Mouse (Mus musculus) heart, adult 2 months (tissue): ENCODE data around the gene Wnt9a. TPM values are rescaled to one million over a fixed set of nuclear protein-coding genes. Genes with fewer than 3 reads are reported as not detected.

Experiments used
- DNase-seq, 2 experiments: peaks; one replicate each; pipeline ENCODE4 v3.0.0; 2021
- H3K27ac ChIP-seq: fragments of 200-600 bp; 2 replicates; pipeline ENCODE4 v1.8.1; 2022
- H3K27me3 ChIP-seq: fragments of 200-500 bp; 2 replicates; pipeline ENCODE4 v1.6.1; 2012; ENCODE audit warnings: mild to moderate bottlenecking, low read length, inconsistent platforms, mixed read lengths; ENCODE audit not compliant: control insufficient read depth, insufficient read depth
- H3K36me3 ChIP-seq: fragments of 200-500 bp; 2 replicates; pipeline ENCODE4 v1.6.1; 2012; ENCODE audit warnings: low read length, inconsistent platforms; ENCODE audit not compliant: control insufficient read depth, insufficient read depth
- H3K4me1 ChIP-seq: fragments of 200-500 bp; 2 replicates; pipeline ENCODE4 v1.6.1; 2011; ENCODE audit warnings: low read length; ENCODE audit not compliant: control insufficient read depth, insufficient read depth
- H3K4me3 ChIP-seq: fragments of 200-600 bp; 2 replicates; pipeline ENCODE4 v1.8.1; 2022
- H3K79me2 ChIP-seq: fragments of 200-500 bp; replicated peaks from 2 replicates; pipeline ENCODE4 v1.6.1; 2012; ENCODE audit warnings: mild to moderate bottlenecking, inconsistent platforms, low read length, moderate library complexity, mixed read lengths; ENCODE audit not compliant: control insufficient read depth, insufficient read depth
- H3K9ac ChIP-seq: fragments of 200-500 bp; 2 replicates; pipeline ENCODE4 v1.6.1; 2012; ENCODE audit warnings: low read depth, mild to moderate bottlenecking, control low read depth, inconsistent platforms, low read length, mixed read lengths
- CTCF ChIP-seq: fragments of 200-600 bp; IDR thresholded peaks from 2 replicates; pipeline ENCODE4 v1.8.1; 2022; ENCODE audit warnings: antibody characterized with exemption, mild to moderate bottlenecking, moderate library complexity
- EP300 ChIP-seq: fragments of 200-500 bp; IDR thresholded peaks from 2 replicates; pipeline ENCODE4 v1.6.1; 2011; ENCODE audit warnings: low read depth, low read length, control low read depth; ENCODE audit not compliant: insufficient read depth
- POLR2A ChIP-seq: fragments of 200-500 bp; IDR thresholded peaks from 2 replicates; pipeline ENCODE4 v1.6.1; 2011; ENCODE audit warnings: mild to moderate bottlenecking, low read depth, low read length, control low read depth; ENCODE audit not compliant: insufficient read depth
- WGBS: fragments of 180-500 bp; shearing (Covaris S2); methylation state at CpG from one replicate; pipeline ENCODE4 v1.1.7; 2018; 5-methylcytosine and 5-hydroxymethylcytosine counted together
- intact Hi-C: fragments of 180-260 bp; cut with DNase I; formaldehyde crosslinking; loops from one replicate; pipeline ENCODE4 v1.15.1; 2025
- polyA plus RNA-seq: library from polyadenylated mRNA; depleted of rRNA; stranded (reverse); fragments of >200 nt; gene quantifications from 2 replicates; pipeline ENCODE4 v1.2.3, GENCODE M21; 2012
- total RNA-seq, 2 experiments: library from RNA; stranded (reverse); gene quantifications; 2 replicates each; pipeline ENCODE4 v1.2.3; 2021

Gene Wnt9a
- total and polyA plus RNA-seq, 3 experiments: 4.3 to 4.6 (median 4.6) TPM

DNA sequence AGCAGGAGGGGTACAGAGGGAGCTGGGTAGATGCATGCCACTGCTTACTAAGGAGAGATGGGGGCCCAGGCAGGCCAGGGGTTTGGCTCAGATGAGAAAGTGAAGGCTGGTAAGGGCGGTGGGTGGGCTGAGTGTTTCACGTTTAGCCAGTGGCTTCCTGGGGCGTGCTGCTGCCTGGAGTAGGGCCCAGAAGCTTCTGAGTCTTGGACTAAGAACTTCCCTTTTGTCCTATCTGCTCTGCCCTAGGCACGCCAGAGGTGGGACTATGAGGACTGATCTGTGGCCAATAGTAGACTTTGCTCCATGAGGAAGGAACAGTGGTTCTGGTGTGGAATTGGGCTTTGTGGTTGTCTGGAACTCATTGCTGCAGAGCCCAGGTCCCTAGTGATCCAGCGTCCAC, 36.2 kb downstream of the Wnt9a start:
- no peaks in the 10 kb centered on the region for H3K27me3 ChIP-seq
- no peak overlapping the region for H3K27ac ChIP-seq
- WGBS: 63% methylated on average over 5 of the region's 5 CpGs
- H3K4me1 ChIP-seq: peaks cover 5% of the 10 kb centered on the region
- no peak overlapping the region for H3K9ac ChIP-seq
- H3K36me3 ChIP-seq: no peaks in the 10 kb centered on the region
- no peak overlapping the region for H3K4me3 ChIP-seq
- H3K79me2 ChIP-seq: no peaks in the 10 kb centered on the region
- no peak for TF ChIP-seq POLR2A
- TF ChIP-seq CTCF: no peak
- no peak for TF ChIP-seq EP300
- intact Hi-C loops: no loop called here
- DNase-seq: no peak

DNA sequence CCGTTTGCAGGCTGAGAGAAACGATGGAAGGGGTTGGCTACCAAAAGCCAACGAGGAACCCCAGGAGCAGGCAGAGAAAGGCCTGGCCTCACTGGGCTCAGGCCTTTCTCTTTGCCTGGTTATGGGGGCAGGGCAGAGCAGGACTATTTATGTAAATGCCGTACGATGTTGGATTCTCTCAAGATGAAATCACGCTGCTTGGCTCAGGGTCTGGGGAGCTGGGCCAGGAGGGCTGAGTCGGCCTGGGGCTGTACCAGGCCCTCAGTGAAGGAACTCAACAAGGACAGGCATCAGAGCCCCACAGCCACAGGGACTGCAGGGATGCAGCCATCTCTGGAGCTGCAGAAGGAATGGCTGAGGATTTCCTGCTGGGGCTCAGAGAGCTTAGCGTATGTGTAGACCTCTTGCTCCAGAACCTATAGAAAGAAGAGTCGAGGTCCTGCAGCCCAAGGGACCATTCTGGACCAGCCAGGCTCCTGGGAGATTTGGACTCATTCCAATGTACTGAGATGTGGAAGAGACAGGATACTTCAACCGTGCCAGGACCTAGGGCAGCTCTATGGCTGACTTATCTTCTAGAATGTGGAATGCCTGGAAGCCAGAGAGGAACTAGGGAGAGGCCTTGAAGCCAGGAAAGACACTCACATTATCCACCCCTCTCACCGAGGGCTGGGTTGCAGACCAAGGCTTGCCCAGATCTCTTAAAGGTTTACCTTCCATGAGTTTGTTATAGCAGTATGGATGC, 39.6 kb downstream of the Wnt9a start:
- Histone ChIP-seq H3K27ac (peak overlapping the region; percentile 45; the same call in 1 of the 2 replicates), H3K27me3 (no peaks in the 10 kb centered on the region), H3K36me3 (no peaks in the 10 kb centered on the region), H3K4me1 (peaks cover 4% of the 10 kb centered on the region), H3K9ac (no peak overlapping the region), H3K79me2 (no peaks in the 10 kb centered on the region), H3K4me3 (no peak overlapping the region)
- peak; percentile 64 to 80 for DNase-seq
- WGBS: 45% methylated on average over 11 of the region's 11 CpGs
- TF ChIP-seq POLR2A (no peak), CTCF (no peak), EP300 (no peak)
- intact Hi-C loops: no loop called here

DNA sequence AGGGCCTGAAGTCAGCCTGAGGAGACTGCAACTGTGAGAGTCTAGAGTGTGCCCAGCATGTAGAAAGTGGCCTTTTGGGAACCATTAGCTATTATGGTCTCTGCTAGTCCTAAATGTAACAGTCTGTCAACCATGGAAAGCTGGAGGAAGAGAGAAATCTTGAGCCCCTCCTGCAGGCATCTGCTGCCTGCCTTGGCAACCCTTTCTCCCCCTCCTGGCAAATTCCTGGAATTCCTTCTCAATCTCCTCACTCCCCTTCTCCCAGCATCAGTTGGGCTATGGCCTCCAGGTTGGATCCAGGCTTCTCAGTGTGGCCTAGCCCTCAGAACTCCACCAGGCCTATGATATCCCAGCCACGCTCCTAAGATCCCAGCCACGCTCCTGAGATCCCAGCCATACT, 43.6 kb downstream of the Wnt9a start:
- DNase-seq: no peak
- Histone ChIP-seq H3K4me1 (peaks cover 4% of the 10 kb centered on the region), H3K4me3 (no peak overlapping the region), H3K27me3 (no peaks in the 10 kb centered on the region), H3K36me3 (no peaks in the 10 kb centered on the region), H3K9ac (no peak overlapping the region), H3K27ac (no peak overlapping the region), H3K79me2 (no peaks in the 10 kb centered on the region)
- intact Hi-C loops: no loop called here
- WGBS: 93% methylated on average over 2 of the region's 2 CpGs
- no peak for TF ChIP-seq EP300

DNA sequence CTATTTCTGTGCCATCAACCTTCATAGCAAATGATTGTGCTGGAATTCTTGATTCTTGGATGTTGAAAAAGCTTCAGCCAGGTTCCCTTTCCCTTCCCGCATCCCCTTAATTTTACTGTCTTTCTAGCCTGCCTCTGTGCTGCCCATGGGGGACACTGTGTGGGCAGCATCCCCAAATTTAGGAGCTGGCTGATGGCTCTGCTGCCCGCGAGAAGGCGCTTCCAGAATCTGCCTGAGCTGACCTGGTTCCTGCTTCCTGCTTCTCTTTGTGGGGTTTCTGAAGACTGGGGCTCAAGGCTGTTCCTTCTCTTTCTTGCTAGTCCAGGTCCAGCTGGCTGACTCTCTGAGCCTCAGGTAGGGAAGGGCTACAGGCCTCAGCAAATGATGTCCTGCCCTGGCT, 48.1 kb downstream of the Wnt9a start:
- intact Hi-C loops: no loop called here
- H3K79me2 ChIP-seq: no peaks in the 10 kb centered on the region
- no peak for DNase-seq

DNA sequence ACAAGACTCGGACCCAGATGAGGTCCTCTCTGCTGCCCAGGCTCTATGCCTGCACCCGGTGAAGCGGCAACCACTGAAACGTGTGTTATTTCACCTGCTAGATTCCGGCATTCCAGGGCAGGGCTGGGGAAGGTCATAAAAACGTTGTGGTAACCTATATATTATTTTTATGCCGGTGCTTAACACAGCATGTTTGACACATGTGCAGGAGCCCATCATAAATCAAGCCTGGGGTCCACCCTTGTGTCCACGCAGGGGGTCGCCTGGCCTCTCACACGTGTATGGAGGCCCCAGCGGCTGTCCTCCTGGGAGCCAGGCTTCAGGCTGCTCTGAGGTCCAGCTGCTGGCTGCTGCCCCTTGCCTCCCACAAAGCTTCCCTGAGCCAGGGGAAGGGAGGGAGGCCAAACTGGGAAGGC, 50.2 kb downstream of the Wnt9a start:
- H3K9ac ChIP-seq: no peak overlapping the region
- H3K27me3 ChIP-seq: no peaks in the 10 kb centered on the region
- H3K36me3 ChIP-seq: no peaks in the 10 kb centered on the region
- intact Hi-C loops: no loop called here
- 70% methylated on average over 11 of the region's 11 CpGs for WGBS
- no peak for TF ChIP-seq POLR2A
- no peak for TF ChIP-seq EP300
- TF ChIP-seq CTCF: no peak
- no peaks in the 10 kb centered on the region for H3K79me2 ChIP-seq
- DNase-seq: no peak
- no peaks in the 10 kb centered on the region for H3K4me1 ChIP-seq
- H3K4me3 ChIP-seq: no peak overlapping the region
- H3K27ac ChIP-seq: no peak overlapping the region

More for the DNA sequence above, 48.1 kb downstream of the Wnt9a start:
- TF ChIP-seq EP300: no peak
- no peak for TF ChIP-seq CTCF
- no peak for TF ChIP-seq POLR2A
- H3K27me3 ChIP-seq: no peaks in the 10 kb centered on the region
- H3K4me1 ChIP-seq: no peaks in the 10 kb centered on the region
- H3K27ac ChIP-seq: no peak overlapping the region
- 80% methylated on average over 4 of the region's 4 CpGs for WGBS
- no peaks in the 10 kb centered on the region for H3K36me3 ChIP-seq
- no peak overlapping the region for H3K4me3 ChIP-seq
- no peak overlapping the region for H3K9ac ChIP-seq

DNA sequence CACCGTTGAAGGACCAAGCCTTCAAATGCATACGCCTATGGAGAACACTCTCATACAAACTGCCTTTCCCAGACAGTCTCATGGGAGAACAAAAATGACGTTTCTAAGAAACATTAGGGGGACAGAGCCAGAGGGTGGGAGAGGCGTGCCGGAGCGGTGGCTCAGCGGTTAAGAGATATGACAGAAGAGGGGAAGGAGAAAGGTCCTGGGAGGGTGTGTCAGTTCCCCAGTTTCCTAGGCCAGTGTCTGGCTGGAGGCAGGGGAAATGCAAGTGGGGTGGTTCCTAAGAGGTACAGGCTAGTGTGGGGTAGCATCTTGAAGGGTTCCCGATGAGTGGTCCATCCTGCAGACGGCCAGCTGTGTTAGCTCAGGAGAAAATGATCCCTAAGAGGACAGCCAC, 54.6 kb downstream of the Wnt9a start:
- intact Hi-C loops: no loop called here
- TF ChIP-seq CTCF: no peak
- no peak for TF ChIP-seq POLR2A
- TF ChIP-seq EP300: no peak
- no peak for DNase-seq
- H3K4me3 ChIP-seq: no peak overlapping the region
- no peaks in the 10 kb centered on the region for H3K79me2 ChIP-seq
- no peaks in the 10 kb centered on the region for H3K4me1 ChIP-seq
- H3K9ac ChIP-seq: no peak overlapping the region
- H3K27ac ChIP-seq: no peak overlapping the region
- H3K36me3 ChIP-seq: no peaks in the 10 kb centered on the region
- WGBS: 74% methylated on average over 9 of the region's 9 CpGs
- H3K27me3 ChIP-seq: no peaks in the 10 kb centered on the region
